Mouse (Mus musculus) MEL (cell line): ENCODE results near the gene Ckap2l.

Experiments used
- E2F4 ChIP-seq: IDR thresholded peaks from 2 replicates; pipeline ENCODE4 v1.6.1; 2011; ENCODE audit warnings: low read depth, low read length, improper control_type of control experiment, borderline replicate concordance
- ELF1 ChIP-seq: IDR thresholded peaks from 2 replicates; pipeline ENCODE4 v1.6.1; 2014; ENCODE audit warnings: low read depth, mild to moderate bottlenecking, inconsistent platforms, low read length, improper control_type of control experiment, moderate library complexity
- GABPA ChIP-seq: IDR thresholded peaks from 2 replicates; pipeline ENCODE4 v1.6.1; 2012; ENCODE audit warnings: low read depth, mild to moderate bottlenecking, inconsistent platforms, low read length, improper control_type of control experiment, moderate library complexity
- MAX ChIP-seq: IDR thresholded peaks from 2 replicates; pipeline ENCODE4 v1.6.1; 2011; ENCODE audit warnings: low read length, improper control_type of control experiment
- POLR2AphosphoS5 ChIP-seq: IDR thresholded peaks from 2 replicates; pipeline ENCODE4 v1.6.1; 2012; ENCODE audit warnings: low read depth, borderline replicate concordance, mild to moderate bottlenecking, inconsistent platforms, low read length, moderate library complexity, mixed read lengths
- RAD21 ChIP-seq: IDR thresholded peaks from 2 replicates; pipeline ENCODE4 v1.6.1; 2011; ENCODE audit warnings: mild to moderate bottlenecking, low read depth, low read length, improper control_type of control experiment
- RCOR1 ChIP-seq: IDR thresholded peaks from 2 replicates; pipeline ENCODE4 v1.6.1; 2012; ENCODE audit warnings: low read depth, mild to moderate bottlenecking, inconsistent platforms, low read length, improper control_type of control experiment

DNA sequence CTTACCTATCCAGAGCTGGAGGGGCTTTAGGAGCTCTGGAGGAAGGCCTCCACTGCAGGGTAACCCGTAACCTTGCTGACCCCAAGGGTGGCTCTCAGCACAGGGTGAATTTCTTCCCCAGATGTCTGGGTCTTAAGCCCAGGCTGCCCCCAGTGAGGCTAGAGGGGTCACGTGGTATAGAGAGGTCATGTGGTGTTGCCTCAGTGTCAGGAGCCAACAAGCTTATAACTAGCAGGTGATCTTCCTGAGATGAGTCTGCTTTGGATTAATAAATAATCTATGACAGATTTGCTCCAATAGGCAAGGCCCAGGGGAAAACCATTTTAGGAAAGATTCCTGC lies 43.4 kb downstream of the Ckap2l start:
- TF ChIP-seq RCOR1, result no peak
- TF ChIP-seq E2F4, result no peak
- no peak for TF ChIP-seq POLR2AphosphoS5
- TF ChIP-seq MAX, result no peak
- TF ChIP-seq RAD21, result no peak
- no peak for TF ChIP-seq ELF1
- TF ChIP-seq GABPA, result no peak
